Mouse (Mus musculus) kidney, adult 2 months (tissue): Measurements from ENCODE around the gene Tsc22d3. TPM values are rescaled to one million over a fixed set of nuclear protein-coding genes. Genes with fewer than 3 reads are reported as not detected.
"Not testable (repeated sequence)": the region's sequence is repeated elsewhere in the genome, so short reads cannot be mapped to it uniquely, and the experiment has no call there.

Experiments used
- DNase-seq: peaks from one replicate; pipeline ENCODE4 v3.0.0; 2021
- H3K27ac ChIP-seq: fragments of 200-500 bp; 2 replicates; pipeline ENCODE4 v1.5.1; 2012; ENCODE audit warnings: low read depth, low read length, control low read depth, inconsistent platforms; ENCODE audit not compliant: insufficient read depth
- H3K27me3 ChIP-seq: fragments of 200-500 bp; replicated peaks from 2 replicates; pipeline ENCODE4 v1.6.1; 2012; ENCODE audit warnings: mild to moderate bottlenecking, moderate library complexity, low read length, inconsistent platforms; ENCODE audit not compliant: control insufficient read depth, insufficient read depth
- H3K36me3 ChIP-seq: fragments of 200-500 bp; 2 replicates; pipeline ENCODE4 v1.6.1; 2012; ENCODE audit warnings: mild to moderate bottlenecking, moderate library complexity, low read length, inconsistent platforms; ENCODE audit not compliant: control insufficient read depth, insufficient read depth
- H3K4me1 ChIP-seq: fragments of 200-500 bp; 2 replicates; pipeline ENCODE4 v1.6.1; 2011; ENCODE audit warnings: low read length; ENCODE audit not compliant: control insufficient read depth, insufficient read depth
- H3K4me3 ChIP-seq: fragments of 200-500 bp; 2 replicates; pipeline ENCODE4 v1.5.1; 2011; ENCODE audit warnings: mild to moderate bottlenecking, low read depth, low read length, control low read depth; ENCODE audit not compliant: insufficient read depth
- CTCF ChIP-seq: fragments of 200-500 bp; conservative IDR thresholded peaks from 2 replicates; pipeline ENCODE4 v1.5.1; 2011; ENCODE audit warnings: low read depth, mild to moderate bottlenecking, control low read depth, low read length, moderate library complexity, mixed read lengths; ENCODE audit not compliant: insufficient read depth, insufficient read length
- POLR2A ChIP-seq: fragments of 200-500 bp; IDR thresholded peaks from one replicate; pipeline ENCODE4 v1.6.1; 2011; ENCODE audit warnings: low read depth, low read length, control low read depth
- WGBS: fragments of 180-500 bp; shearing (Covaris S2); methylation state at CpG from one replicate; pipeline ENCODE4 v1.1.7; 2018; 5-methylcytosine and 5-hydroxymethylcytosine counted together
- polyA plus RNA-seq: library from polyadenylated mRNA; depleted of rRNA; stranded (reverse); fragments of >200 nt; gene quantifications from 2 replicates; pipeline ENCODE4 v1.2.3, GENCODE M21; 2012

Tsc22d3 gene
- polyA plus RNA-seq, 1 experiment, result 51.6 TPM

- DNase-seq, result peak; percentile 73
Observed at GRCm38 (mm10) chrX:140544737-140545136, 55.7 kb downstream of the Tsc22d3 start.

GRCm38 (mm10) chrX:140542938-140543673, 57.4 kb downstream of the Tsc22d3 start:
- Histone ChIP-seq H3K4me3 (peak overlapping the region; percentile 73), H3K27ac (peak overlapping the region; percentile 94), H3K4me1 (peaks cover 4% of the 10 kb centered on the region; the same call in 1 of the 2 replicates), H3K36me3 (no peaks in the 10 kb centered on the region; the same call in 1 of the 2 replicates), H3K27me3 (no peaks in the 10 kb centered on the region)
- TF ChIP-seq POLR2A, result peak; percentile 95
- peak; percentile 38 for TF ChIP-seq CTCF
- WGBS, result 6% methylated on average over 18 of the region's 18 CpGs
- peak; percentile 92 for DNase-seq

More at GRCm38 (mm10) chrX:140544737-140545136, 55.7 kb downstream of the Tsc22d3 start:
- no peaks in the 10 kb centered on the region; the same call in 1 of the 2 replicates for H3K36me3 ChIP-seq
- H3K4me3 ChIP-seq, result no peak overlapping the region
- H3K27me3 ChIP-seq, result no peaks in the 10 kb centered on the region
- H3K27ac ChIP-seq, result no peak overlapping the region
- WGBS, result 22% methylated on average over 3 of the region's 3 CpGs
- H3K4me1 ChIP-seq, result peaks cover 2% of the 10 kb centered on the region; the same call in 1 of the 2 replicates
- TF ChIP-seq CTCF, result 0 out of 2 replicates have a peak, but pooled peaks have one; percentile 16
- no peak for TF ChIP-seq POLR2A

- no peak for TF ChIP-seq CTCF
- TF ChIP-seq POLR2A, result no peak
- Histone ChIP-seq H3K36me3 (no peaks in the 10 kb centered on the region; the same call in 1 of the 2 replicates), H3K4me1 (peaks cover 4% of the 10 kb centered on the region; the same call in 1 of the 2 replicates), H3K27me3 (no peaks in the 10 kb centered on the region), H3K4me3 (peak overlapping the region; percentile 73), H3K27ac (peak overlapping the region; percentile 94)
- WGBS, result under 1% methylated on average over 21 of the region's 21 CpGs
- peak; percentile 40 for DNase-seq
Observed at GRCm38 (mm10) chrX:140542474-140542845, 58.0 kb downstream of the Tsc22d3 start.

- peak; percentile 54 for DNase-seq
- Histone ChIP-seq H3K4me1 (peaks cover 6% of the 10 kb centered on the region; the same call in 1 of the 2 replicates), H3K4me3 (peak overlapping the region; percentile 73), H3K27me3 (no peaks in the 10 kb centered on the region), H3K27ac (peak overlapping the region; percentile 94), H3K36me3 (no peaks in the 10 kb centered on the region; the same call in 1 of the 2 replicates)
- 5% methylated on average over 10 of the region's 10 CpGs for WGBS
- TF ChIP-seq POLR2A, result no peak
- no peak for TF ChIP-seq CTCF
Observed at GRCm38 (mm10) chrX:140541711-140542473, 58.6 kb downstream of the Tsc22d3 start.

DNA sequence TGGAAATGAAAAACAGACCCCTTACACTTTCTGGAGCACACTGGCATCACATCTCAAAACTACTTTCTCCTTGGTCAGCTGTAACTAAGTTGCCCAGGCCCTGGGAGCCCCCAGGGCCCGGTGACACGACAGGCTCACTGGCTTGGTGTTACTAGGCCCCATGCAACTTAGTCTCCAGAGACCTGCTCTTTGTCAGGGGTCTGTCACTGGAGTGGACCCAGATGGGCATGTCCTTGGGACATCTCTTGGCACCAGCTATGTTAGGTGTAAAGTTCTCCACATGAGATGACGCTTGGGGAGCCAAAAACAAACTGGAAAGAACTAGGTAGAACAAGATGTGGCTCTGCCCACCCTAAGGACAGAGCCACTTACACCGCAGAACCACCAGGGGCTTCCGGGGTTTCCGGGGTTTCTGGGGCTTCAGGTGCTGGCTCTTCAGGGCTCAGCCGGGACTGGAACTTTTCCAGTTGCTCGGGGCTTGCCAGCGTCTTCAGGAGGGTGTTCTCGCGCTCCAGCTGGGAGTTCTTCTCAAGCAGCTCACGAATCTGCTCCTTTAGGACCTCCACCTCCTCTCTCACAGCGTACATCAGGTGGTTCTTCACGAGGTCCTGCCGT, 59.9 kb downstream of the Tsc22d3 start:
- no peak for TF ChIP-seq CTCF
- no peak for TF ChIP-seq POLR2A
- no peaks in the 10 kb centered on the region; the same call in 1 of the 2 replicates for H3K36me3 ChIP-seq
- peaks cover 6% of the 10 kb centered on the region; the same call in 1 of the 2 replicates for H3K4me1 ChIP-seq
- WGBS, result 45% methylated on average over 15 of the region's 15 CpGs
- H3K4me3 ChIP-seq, result peak overlapping the region; percentile 73
- no peak for DNase-seq
- peak overlapping the region; percentile 94 for H3K27ac ChIP-seq
- no peaks in the 10 kb centered on the region for H3K27me3 ChIP-seq

GRCm38 (mm10) chrX:140539831-140540230, 60.6 kb downstream of the Tsc22d3 start:
- H3K27ac ChIP-seq, H3K4me3 ChIP-seq, DNase-seq, H3K27me3 ChIP-seq, H3K4me1 ChIP-seq, H3K36me3 ChIP-seq: not testable (repeated sequence)
- 76% methylated on average over 3 of the region's 3 CpGs for WGBS
